10 mouse cellular contexts compared by ENCODE assay signal in genomic region chr6:39555648-39555945, GRCm38 (mm10). TPM values are rescaled to one million over a fixed set of nuclear protein-coding genes. Genes with fewer than 3 reads are reported as not detected.
DNase-seq lines count a peak whose midpoint lies in the region; ATAC-seq lines count a peak whose summit lies in the region.
"Had no signal": no experiment of that assay in that cellular context is flagged by ENCODE, and none has a peak within 500 bp of the region (broad histone marks: within the 10 kb centered on the region; RNA-seq: fewer than 3 reads in every experiment).

No protein-coding gene starts in this region.

- H3K36me3 ChIP-seq in heart, embryonic 10.5 days, result peaks cover 16% of the 10 kb centered on the region
- no peaks in the 10 kb centered on the region for H3K36me3 ChIP-seq in neural tube, embryonic 11.5 days (ENCODE audit: control insufficient read depth, insufficient read depth, low read length)
- H3K36me3 ChIP-seq in limb, embryonic 15.5 days, result no peaks in the 10 kb centered on the region

- peak overlapping the region; percentile 10; the same call in 1 of the 2 replicates for H3K9ac ChIP-seq in neural tube, embryonic 11.5 days (ENCODE audit: low read length)
- no peak overlapping the region for H3K9ac ChIP-seq in limb, embryonic 15.5 days

- WGBS in heart, embryonic 10.5 days, result 80% methylated on average over 2 of the region's 2 CpGs
- 90% methylated on average over 2 of the region's 2 CpGs for WGBS in neural tube, embryonic 11.5 days
- WGBS in limb, embryonic 15.5 days, result 61% methylated on average over 2 of the region's 2 CpGs

- peak overlapping the region; percentile 90 for H3K4me3 ChIP-seq in heart, embryonic 10.5 days
- 0 out of 2 replicates have a peak overlapping the region, but pooled peaks have one; percentile 4 for H3K4me3 ChIP-seq in neural tube, embryonic 11.5 days (ENCODE audit: low read depth, low read length)
- H3K4me3 ChIP-seq in limb, embryonic 15.5 days, result 0 out of 2 replicates have a peak overlapping the region, but pooled peaks have one; percentile 80

- intact Hi-C loops in heart, postnatal 10 days (cut with DNase I), result loop anchor here (2.0 kb wide), 1 partner anchor 15 kb away; no protein-coding TSS in a partner anchor

- no peaks in the 10 kb centered on the region for H3K27me3 ChIP-seq in heart, embryonic 10.5 days (ENCODE audit: insufficient read depth, poor library complexity, severe bottlenecking)
- H3K27me3 ChIP-seq in neural tube, embryonic 11.5 days (ENCODE audit: control insufficient read depth, insufficient read depth, low read length), result no peaks in the 10 kb centered on the region
- H3K27me3 ChIP-seq in limb, embryonic 15.5 days, result no peaks in the 10 kb centered on the region

- no peaks in the 10 kb centered on the region for H3K9me3 ChIP-seq in heart, embryonic 10.5 days
- H3K9me3 ChIP-seq in neural tube, embryonic 11.5 days (ENCODE audit: control insufficient read depth, low read length), result no peaks in the 10 kb centered on the region
- H3K9me3 ChIP-seq in limb, embryonic 15.5 days, result no peaks in the 10 kb centered on the region

- H3K27ac ChIP-seq in heart, embryonic 10.5 days, result peak overlapping the region; percentile 56; the same call in 1 of the 2 replicates
- no peak overlapping the region for H3K27ac ChIP-seq in neural tube, embryonic 11.5 days (ENCODE audit: low read depth, low read length)
- no peak overlapping the region for H3K27ac ChIP-seq in limb, embryonic 15.5 days

- ATAC-seq in neural tube, embryonic 11.5 days (ENCODE audit: insufficient read depth, low FRiP score, low TSS enrichment), result no peak
- no peak for ATAC-seq in limb, embryonic 15.5 days (ENCODE audit: insufficient number of reproducible peaks, low FRiP score, low TSS enrichment, low read depth)

- no peak for DNase-seq in heart, embryonic 10.5 days (ENCODE audit: low spot score)
- no peak for DNase-seq in heart, postnatal 10 days
- DNase-seq in neural tube, embryonic 11.5 days (ENCODE audit: low spot score), result no peak
- DNase-seq in neural tube, embryonic 10.5 days (ENCODE audit: extremely low spot score, low spot score), result no peak
- no peak for DNase-seq in retina, embryonic 14.5 days (ENCODE audit: low spot score)
- no peak for DNase-seq in B cell, adult 2 months
- no peak for DNase-seq in right cerebral cortex, postnatal 4 days
- DNase-seq: cerebellum, adult 11-12 months had no signal

- H3K4me2 ChIP-seq in neural tube, embryonic 11.5 days (ENCODE audit: low read depth), result peak overlapping the region; percentile 54
- H3K4me2 ChIP-seq in limb, embryonic 15.5 days, result no peak overlapping the region

- H3K4me1 ChIP-seq in heart, embryonic 10.5 days, result peaks cover 59% of the 10 kb centered on the region
- peaks cover 30% of the 10 kb centered on the region for H3K4me1 ChIP-seq in neural tube, embryonic 11.5 days (ENCODE audit: control insufficient read depth, insufficient read depth, low read length)
- H3K4me1 ChIP-seq in limb, embryonic 15.5 days, result peaks cover 44% of the 10 kb centered on the region

RNA-seq across cellular contexts. Expression of gene Dennd2a, which starts 2.1 kb away (rescaled TPM):
- 22.8 and 29.6 TPM in 2 replicates for polyA plus RNA-seq in heart, embryonic 10.5 days (2016; fragmentation: Nextera tagmentation; extraction: Ambion mirVana)
- 10 to 100 TPM; 22.9 to 23.7 TPM for total RNA-seq in heart, postnatal 10 days (2021)
- 43.6 and 43.7 TPM in 2 replicates for polyA plus RNA-seq in neural tube, embryonic 11.5 days (2014; fragmentation: Nextera tagmentation; extraction: Ambion mirVana)
- polyA plus RNA-seq in limb, embryonic 15.5 days (2015; fragmentation: Nextera tagmentation; extraction: Ambion mirVana), result 16.6 and 21.7 TPM in 2 replicates

RNA-seq across cellular contexts. Expression of gene Adck2, which starts 18.1 kb away (rescaled TPM):
- polyA plus RNA-seq in heart, embryonic 10.5 days (2016; fragmentation: Nextera tagmentation; extraction: Ambion mirVana), result 16.5 and 16.8 TPM in 2 replicates
- total RNA-seq in heart, postnatal 10 days (2021), result 10 to 100 TPM; 19.2 to 19.4 TPM
- 28.9 and 32.3 TPM in 2 replicates for polyA plus RNA-seq in neural tube, embryonic 11.5 days (2014; fragmentation: Nextera tagmentation; extraction: Ambion mirVana)
- polyA plus RNA-seq in limb, embryonic 15.5 days (2015; fragmentation: Nextera tagmentation; extraction: Ambion mirVana), result 36.6 and 48.3 TPM in 2 replicates

RNA-seq across cellular contexts. Expression of gene Gm42420, which starts 30.0 kb away (rescaled TPM):
- 1.5 TPM in 1 of 2 replicates, not detected in the other for polyA plus RNA-seq in heart, embryonic 10.5 days (2016; fragmentation: Nextera tagmentation; extraction: Ambion mirVana)
- 1 to 10 TPM in 1 of 2 experiments, not detected in 1; 1.6 TPM for total RNA-seq in heart, postnatal 10 days (2021)
- polyA plus RNA-seq in neural tube, embryonic 11.5 days (2014; fragmentation: Nextera tagmentation; extraction: Ambion mirVana), result 0.93 and 2.1 TPM in 2 replicates
- 1.6 and 3.1 TPM in 2 replicates for polyA plus RNA-seq in limb, embryonic 15.5 days (2015; fragmentation: Nextera tagmentation; extraction: Ambion mirVana)
- total RNA-seq: gastrocnemius, postnatal 4 days had no signal

RNA-seq across cellular contexts. Expression of gene Ndufb2, which starts 36.8 kb away (rescaled TPM):
- polyA plus RNA-seq in heart, embryonic 10.5 days (2016; fragmentation: Nextera tagmentation; extraction: Ambion mirVana), result 404 and 515 TPM in 2 replicates
- 100 to 1,000 TPM; 533 to 539 TPM for total RNA-seq in heart, postnatal 10 days (2021)
- 272 and 273 TPM in 2 replicates for polyA plus RNA-seq in neural tube, embryonic 11.5 days (2014; fragmentation: Nextera tagmentation; extraction: Ambion mirVana)
- polyA plus RNA-seq in limb, embryonic 15.5 days (2015; fragmentation: Nextera tagmentation; extraction: Ambion mirVana), result 272 and 308 TPM in 2 replicates

Comparison
In these comparisons a context has a peak if more than half of its experiments do, and no peak if none do; other contexts are left out.
1. H3K4me3 ChIP-seq: peak in every context shown above with its lines; median percentile 90 in heart, embryonic 10.5 days; 80 in limb, embryonic 15.5 days; 4 in neural tube, embryonic 11.5 days.